Mouse (Mus musculus) mouse embryonic stem cell (cell line): ENCODE data around the gene Cd44.

Experiments used
- in situ Hi-C, 2 experiments: fragments of 300-500 bp; cut with MboI; formaldehyde crosslinking; loops; 1 replicate in 1 of 2; 3 replicates in 1 of 2; pipeline ENCODE4 v1.14.3; 2019 to 2020; ENCODE audit warnings: low sequenced_read_pairs in 2 of 2, low pct_unique_long_range_greater_than_20kb in 1 of 2, mixed read lengths in 1 of 2; ENCODE audit not compliant: unreplicated experiment in 1 of 2

Cd44 gene

DNA sequence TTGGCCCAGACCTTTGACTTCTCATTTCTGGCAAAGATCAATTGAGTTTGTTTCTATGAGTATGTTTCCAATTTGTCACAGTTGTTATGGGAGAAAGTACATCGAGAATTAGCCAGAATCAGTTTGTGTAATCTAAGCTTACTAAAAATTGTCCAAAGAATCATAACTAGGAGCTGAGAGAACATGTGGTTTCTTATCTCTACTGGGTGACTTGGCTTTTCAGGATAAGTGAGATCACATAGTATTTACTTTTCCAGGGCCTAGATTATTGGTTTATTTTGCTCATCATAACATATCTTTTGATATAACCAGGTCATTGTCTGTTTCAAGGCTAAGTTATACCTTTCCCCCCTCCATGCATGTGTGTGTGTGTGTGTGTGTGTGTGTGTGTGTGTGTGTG, 16.8 kb upstream of the Cd44 start:
- in situ Hi-C loops = no loop called here

DNA sequence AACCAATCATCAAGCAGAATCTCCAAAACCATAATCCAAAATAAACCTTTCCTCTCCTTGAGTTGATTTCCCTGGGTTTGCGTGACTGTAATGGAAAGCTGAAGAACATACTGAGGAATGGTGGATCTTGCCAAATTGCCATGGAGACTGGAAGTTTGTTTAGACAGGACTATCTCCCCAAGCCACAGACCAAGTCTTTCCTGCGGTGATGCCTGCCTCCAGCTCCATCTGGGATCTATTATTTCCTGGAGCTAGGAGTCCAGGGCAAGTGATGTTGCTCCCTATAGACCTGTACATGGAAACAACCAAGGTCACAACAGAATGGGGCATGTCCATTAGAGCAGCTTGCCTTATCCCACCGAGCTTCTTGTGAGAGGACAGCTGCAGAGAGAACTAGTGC, 15.1 kb upstream of the Cd44 start:
- in situ Hi-C loops = no loop called here

DNA sequence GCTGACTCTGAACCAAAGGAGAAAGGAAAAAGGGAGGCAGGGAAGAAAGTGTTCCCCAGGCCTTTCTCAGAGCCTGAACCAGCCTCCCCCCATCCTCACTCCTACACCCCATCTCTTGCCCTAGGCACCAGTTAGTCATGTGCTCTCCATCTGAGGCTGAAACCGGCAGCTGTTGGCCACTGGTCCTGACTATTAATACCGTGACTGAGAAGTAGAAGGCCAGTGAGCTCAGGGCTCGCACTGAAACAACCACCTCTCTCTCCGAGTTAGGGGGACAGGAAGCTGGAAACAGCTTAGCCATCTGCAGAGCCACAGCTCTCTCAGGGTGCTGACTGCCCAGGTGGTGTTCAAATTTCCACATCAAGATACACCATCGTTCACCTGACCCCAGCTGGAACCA, 13.2 kb upstream of the Cd44 start:
- in situ Hi-C loops = no loop called here

DNA sequence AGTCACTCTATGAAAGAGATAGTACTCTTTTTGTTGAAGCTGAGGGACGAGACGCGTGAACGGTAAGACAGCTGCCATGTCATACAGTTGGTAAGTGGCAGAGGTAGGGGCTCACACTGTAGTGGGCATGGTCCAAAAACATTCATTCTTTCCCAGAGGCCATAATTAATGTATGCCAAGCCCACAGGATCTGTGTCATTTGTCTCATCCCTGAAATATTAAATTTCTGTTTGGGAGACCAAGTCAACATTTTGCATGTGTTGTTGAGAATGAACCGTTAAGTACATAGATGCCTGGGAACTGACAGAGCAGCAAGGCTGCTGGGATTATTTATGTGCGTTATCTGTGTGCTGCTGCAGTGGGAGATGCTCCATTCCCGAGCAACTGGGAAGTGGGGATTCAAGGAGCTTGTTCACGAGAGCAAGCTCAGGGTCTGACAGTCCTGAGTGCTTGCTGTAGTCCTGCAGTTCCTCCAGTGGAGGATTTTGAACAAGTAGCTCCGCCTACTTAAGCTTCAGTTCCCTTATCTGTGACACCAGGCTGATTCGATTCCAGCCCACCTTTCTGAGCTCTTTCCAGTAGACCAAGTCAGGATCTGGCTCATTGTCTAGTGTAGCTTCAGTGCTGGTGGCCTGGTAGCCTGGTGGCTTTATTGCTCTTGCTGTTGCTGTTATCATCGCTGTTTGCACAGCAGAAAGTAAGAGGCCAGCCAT, 12.5 kb upstream of the Cd44 start:
- in situ Hi-C loops = no loop called here

DNA sequence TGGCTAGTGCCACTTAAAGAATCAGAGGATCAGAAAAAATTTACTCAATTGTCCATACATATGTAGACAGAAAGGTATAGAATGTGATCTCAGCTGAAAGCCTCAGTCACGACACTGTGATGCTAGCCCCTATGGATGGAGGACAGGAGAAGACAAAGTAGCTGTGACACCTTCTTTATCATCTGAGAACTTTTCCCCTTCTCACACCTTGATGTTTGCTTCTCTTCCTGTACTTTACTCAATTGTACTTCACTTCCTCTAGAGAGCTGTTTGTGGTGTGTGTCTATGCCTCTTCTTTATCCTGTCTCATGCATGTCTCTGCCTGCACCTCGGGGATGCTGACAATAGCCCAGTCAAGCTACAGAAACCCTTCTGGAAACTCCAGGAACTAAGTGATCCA, 11.5 kb upstream of the Cd44 start:
- in situ Hi-C loops = no loop called here

DNA sequence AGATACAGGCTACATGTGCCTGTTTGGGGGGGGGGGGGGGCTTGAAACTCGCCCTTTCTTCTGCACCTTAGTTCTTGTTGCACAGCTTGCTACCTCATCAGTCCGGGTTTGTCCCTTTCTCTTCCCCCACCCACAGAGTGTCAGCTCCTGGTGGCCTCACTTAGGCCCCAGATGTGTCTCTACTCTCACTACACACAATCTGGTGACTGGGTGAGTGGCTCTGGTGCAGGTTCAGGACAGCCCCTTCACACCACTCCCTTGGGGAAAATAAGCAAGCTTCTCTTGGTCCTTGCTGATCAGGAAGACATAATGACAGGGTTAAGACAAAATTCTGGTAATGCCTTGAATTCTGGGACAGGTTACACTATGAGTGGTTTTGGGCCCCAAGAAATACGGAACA, 11.0 kb upstream of the Cd44 start:
- in situ Hi-C loops = no loop called here

DNA sequence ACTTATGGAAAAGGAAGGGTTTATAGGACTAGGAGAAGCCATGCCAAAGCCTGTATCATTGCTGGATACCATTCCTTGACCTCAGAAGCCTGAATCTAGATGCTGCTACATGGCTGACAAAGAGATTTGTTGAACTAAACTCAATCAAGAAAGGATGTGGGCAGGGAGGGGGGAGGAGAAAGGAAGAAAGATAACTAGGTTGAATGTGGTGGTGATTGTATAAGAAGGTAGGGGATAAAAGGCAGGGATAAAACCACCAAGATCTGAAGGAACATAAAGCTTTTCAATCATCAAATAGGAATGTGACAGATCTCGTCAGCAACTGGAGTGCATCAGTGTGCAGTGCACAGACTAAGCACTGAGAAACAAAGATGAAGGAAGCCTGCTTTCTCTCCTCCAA, 7.9 kb upstream of the Cd44 start:
- in situ Hi-C loops = no loop called here

DNA sequence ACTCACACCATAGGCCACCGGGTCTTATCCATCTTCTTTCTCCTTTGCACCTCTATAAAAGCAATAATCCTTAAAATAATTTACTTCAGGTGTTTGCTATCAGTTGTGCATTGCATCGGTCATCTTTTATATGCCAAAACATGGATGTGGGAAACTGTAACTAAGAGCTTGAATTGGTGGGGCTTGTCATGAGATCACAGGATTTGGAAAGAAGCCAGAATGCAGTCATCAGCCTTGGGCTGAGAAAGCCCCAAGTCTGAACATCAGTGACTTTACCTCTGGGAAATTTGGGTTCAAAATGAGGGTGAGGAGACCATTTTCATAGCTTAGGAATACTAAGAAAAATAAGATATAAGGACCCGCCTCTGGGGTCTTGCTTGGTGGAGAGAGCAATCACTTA, 4.1 kb upstream of the Cd44 start:
- in situ Hi-C loops = no loop called here

DNA sequence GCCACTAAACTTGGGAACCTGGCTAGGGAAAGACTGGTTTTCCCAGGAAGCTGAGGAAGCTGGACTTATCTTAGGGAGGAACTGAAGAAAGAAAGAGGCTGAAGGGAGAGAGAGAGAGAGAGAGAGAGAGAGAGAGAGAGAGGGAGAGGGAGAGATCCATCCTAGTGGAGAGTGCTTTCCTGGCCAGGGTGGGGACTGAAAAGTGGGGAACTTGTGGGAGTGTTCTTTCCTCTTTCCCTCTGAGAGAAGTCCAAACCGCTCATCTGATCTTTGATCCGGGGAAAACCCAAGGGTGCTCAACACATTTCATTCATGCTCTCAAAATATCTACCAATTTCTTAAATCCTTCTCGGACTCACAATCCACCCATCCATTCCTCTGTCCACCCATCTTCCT, 361 bp upstream of the Cd44 start:
- in situ Hi-C loops = no loop called here

DNA sequence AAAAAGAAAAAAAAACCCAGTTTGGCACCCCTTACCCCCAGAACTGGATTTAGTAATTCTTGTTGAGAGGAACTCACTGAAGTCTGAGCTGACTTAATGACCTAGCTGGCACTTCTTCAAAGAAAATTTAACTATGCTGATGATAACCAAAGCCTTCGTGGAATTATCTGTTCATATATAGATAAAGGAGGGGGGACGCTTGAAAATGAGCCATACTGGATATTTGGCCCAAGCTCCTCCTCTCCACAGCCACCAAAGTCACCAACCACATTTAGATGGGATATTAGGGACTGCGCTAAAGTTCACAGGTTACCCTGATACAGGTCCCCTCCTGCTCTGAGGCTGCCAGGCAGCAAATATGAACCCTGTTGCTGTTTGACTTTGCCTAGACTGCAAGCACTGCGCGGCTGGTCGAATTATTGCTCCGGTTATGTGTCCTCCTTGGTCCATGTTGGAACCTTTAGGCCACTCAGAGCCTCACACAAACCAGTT, 1.2 kb downstream of the Cd44 start:
- in situ Hi-C loops = no loop called here

DNA sequence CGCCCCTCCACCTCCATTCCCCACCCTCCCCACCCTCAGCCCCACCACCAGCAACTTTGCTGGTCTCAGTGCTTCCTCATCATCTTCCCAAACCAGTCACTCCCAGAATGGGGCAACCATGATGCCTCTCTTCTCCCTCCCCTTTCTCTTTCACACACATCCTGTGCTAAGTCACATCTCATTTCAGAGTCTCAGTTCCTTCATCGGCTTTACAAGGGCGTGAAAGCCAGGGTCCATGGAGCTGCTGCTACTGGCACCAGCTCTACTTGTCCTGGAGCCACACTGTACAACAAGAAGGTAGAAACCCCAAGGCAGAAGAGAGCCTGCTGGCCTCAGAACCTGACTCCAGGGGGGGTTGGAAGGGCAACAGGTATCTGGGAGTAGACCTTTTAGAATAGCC, 2.2 kb downstream of the Cd44 start:
- in situ Hi-C loops = no loop called here

DNA sequence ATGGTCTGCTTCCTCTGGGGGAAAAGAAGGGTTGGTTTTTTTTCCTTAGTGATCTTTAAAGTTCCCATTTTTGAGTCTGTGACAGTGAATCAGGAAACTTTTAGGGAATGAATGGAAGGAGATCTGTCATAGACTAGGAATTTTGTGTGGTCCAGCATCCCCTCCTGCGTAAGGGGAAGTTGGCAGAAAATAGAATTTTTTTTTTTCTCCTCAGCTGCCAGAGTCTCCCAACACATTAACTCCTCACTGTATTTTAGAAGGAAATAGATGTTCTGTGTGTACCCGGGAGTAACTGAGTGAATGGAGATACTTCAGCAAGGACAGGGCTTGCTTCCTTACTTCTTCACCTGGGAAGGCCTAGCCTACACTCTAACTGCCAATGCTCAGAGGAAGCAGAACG, 2.9 kb downstream of the Cd44 start:
- in situ Hi-C loops = no loop called here

DNA sequence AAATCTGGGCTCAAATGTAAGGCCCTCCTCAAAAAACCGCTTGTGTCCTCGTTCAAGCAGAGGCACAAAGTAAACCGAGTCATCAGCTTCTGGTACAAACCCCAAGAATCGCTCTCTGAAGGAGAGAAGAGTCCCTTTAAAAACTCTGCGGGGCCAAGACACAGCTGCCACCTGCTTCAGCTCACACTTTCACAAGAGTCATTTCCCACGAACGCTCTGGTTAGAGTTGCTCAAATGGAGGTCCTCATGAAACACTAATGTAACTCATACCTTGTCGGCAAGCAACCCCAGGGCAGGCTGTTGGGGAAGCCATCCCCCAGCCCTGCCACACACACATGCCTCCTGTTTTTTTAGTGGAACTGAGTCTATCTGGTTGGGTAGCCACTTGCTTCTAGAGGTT, 5.3 kb downstream of the Cd44 start:
- in situ Hi-C loops = no loop called here

DNA sequence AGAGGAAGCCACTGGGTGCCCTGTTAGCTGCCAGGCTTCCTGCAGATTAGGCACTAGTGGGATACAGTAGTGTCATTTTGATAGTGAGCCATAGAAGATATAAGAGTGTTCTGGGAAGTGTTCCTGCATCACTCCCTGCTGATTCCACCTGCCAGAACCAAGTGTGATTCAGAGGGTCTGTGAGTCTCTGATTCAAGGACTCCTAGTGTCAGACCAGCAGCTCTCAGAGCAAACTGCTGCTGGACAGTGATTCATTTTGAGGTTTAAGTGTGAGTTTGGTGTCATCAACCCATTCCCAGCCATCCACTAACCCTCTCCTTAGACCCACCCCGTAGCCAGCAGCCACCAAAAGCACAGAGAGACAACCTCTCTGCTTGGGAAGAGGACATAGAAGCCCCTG, 6.3 kb downstream of the Cd44 start:
- in situ Hi-C loops = no loop called here

DNA sequence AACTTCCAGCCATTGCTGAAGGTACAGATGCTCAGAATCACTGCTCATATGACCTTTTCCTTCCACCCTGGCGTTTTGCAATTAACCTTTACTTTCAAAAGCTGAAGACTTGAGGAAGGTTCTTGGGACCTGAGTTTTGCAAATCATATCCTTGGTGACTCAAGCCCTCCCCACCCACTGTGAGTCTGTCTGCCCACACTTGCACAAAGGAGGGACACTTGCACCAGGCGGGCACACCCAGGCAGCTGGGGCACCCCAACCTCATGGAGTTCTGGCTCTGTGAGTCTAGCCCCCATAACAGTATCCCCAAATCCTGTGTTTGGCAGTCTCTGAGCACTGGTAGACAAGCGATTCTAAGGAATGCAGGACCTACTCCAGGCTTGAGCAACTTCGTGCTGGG, 6.7 kb downstream of the Cd44 start:
- in situ Hi-C loops = no loop called here

DNA sequence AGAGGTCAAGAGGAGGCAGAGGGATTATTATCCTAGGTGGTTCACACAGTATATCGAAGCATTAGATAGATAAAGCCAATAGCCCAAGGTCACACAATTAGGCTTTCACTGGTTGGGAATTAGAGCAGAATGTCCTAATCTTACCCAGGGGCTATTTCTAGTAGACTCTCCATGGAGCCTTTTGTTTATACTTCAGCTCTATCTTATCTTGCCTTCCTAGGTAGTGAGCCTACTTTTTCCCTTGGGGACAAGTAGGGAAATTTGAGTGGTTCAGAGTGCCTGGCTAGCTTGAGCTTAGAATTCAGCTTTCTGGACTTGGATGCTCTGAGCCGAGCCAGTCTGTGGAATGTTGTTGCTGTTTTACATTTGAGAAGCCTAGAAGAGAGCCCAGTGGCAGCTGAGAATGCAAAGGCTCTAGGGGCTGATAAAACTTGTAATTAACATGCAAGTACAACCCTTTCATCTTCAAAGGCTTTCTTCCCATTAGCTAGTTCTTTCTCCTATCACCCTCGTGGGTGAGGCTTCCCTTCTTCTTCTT, 12.7 kb downstream of the Cd44 start:
- in situ Hi-C loops = no loop called here

DNA sequence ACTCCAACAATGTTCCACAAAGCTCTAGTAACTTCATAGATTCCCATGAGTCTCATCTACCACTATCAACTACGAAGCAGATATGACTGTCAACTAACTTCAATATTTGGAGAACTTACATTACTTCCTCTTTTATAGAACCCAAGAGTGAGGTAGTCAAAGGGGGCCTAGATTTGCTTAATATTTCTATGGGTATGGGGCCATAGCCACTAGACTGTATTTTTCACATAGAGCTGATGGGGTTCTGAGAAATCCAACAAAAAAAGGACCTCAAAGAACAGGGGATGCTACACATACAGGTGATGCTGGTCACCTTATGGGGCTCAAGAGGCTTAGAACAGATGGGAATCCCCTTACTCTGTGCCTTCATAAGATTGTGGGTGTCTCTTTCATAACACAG, 14.3 kb downstream of the Cd44 start:
- in situ Hi-C loops = no loop called here

DNA sequence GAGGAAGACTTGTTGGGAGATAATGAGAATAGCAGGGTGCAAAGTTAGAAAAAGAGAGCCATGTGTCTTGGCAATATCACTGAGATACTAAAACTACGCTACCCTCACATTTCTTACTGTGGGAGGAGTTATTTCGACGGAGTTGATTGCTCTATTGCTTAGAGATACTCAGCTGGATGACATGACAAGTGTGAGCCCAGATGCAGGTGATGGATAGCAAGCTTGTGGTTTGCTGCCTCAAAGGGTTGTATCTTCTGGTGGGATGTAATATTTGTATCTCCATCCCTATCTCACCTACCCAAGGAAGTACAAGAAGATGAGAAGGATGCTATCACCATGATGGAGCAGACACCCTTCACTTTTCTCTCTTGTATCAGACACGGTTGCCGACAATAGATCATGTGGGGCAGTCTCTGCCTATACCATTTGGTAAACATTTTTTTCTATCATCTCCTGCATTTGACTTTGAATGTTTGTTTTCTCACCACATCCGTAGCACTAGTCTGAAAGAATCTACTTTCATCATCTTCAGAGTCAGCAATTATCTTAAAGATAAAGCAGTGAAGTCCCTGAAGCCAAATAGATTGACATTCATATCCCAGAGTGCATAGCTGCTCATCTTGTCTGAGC, 15.0 kb downstream of the Cd44 start:
- in situ Hi-C loops = no loop called here

DNA sequence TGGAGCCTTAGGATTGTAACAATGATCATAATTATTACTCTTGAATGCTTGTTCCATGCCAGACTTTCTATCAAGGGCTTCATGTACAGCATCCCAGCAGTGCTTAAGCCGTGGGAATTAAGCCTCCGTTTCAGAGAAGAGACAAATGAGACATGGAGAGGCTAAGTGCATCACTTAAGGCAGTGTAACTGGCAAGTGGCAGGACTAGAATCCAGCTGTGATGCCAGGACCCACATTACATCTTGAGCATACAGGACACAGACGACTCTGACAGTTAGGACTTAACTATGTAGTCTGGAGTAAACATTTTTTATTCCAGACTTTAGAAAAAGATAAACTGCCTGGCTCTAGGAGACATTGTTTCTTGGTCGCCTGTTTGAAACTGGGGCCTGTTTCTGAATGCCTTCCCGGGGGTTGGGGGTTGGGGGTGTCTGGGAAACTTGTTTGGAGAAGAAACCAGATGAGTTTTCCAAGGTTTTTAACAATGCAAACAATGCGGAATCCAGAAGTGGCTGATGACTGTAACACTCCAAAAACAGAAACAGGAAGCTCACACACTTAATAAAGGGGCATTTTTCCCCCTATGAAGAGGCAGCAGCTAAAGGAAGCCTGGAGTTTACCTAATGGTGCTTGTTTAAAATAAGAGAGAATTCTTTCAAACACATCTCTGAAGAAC, 18.7 kb downstream of the Cd44 start:
- in situ Hi-C loops = no loop called here
